Mouse (Mus musculus): ENCODE measurements around the gene 1810055G02Rik.
A peak's percentile ranks its signal among the peaks of the same experiment; 100 is the strongest.

Gene 1810055G02Rik

DNA sequence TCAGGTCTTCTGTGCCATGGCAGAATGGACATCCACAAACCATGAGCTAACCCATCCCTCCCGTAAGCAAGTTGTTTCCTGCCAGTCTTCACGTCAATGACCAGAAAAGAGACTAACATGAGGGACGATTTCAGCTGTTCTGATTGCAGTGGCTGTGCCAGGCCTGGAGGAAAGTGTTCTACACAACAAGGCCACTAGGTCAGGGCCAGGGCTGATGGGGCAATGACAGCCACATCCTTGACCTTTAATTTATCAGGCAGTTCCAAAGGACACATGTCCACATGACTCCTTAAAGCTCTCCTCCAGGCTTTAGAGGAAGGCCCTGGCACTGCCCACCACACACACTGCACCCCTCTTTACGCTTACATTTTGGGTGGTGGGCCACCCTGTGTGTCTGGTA is 12.6 kb upstream of the 1810055G02Rik start:
- DNase-seq: no peak

DNA sequence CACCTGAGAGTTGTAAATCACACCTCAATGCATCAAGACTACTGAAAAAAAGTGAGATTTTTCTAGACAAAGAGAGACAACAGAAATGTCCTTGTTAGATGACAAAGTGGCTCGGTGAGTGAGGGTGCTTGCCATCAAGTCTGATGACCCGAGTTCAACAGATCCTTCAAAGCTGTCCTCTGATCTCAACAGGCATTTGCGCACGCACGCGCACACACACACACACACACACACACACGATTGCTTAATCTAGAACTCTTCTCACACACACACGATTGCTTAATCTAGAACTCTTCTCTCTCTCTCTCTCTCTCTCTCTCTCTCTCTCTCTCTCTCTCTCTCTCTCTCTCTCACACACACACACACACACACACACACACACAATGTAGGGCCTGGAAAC is 12.1 kb upstream of the 1810055G02Rik start:
- DNase-seq: no peak

DNA sequence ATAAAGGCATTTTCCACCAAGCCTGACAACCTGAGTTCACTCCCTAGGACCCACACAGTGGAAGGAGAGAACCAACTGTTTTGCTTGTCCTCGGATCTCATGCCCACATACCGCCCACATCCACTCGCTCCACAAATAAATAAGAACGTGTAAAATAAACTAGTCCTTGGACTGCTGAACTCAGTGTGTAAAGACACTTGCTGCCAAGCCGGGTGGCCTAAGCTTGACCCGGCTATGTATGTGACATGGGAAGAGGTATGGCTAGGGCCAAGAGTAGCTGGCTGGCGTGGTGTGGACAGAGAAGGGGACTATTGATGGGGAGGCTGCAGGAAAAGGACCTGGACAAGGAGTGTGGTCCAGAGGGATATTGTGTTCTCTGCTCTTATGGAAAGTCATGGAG is 10.1 kb upstream of the 1810055G02Rik start:
- no peak for DNase-seq

DNA sequence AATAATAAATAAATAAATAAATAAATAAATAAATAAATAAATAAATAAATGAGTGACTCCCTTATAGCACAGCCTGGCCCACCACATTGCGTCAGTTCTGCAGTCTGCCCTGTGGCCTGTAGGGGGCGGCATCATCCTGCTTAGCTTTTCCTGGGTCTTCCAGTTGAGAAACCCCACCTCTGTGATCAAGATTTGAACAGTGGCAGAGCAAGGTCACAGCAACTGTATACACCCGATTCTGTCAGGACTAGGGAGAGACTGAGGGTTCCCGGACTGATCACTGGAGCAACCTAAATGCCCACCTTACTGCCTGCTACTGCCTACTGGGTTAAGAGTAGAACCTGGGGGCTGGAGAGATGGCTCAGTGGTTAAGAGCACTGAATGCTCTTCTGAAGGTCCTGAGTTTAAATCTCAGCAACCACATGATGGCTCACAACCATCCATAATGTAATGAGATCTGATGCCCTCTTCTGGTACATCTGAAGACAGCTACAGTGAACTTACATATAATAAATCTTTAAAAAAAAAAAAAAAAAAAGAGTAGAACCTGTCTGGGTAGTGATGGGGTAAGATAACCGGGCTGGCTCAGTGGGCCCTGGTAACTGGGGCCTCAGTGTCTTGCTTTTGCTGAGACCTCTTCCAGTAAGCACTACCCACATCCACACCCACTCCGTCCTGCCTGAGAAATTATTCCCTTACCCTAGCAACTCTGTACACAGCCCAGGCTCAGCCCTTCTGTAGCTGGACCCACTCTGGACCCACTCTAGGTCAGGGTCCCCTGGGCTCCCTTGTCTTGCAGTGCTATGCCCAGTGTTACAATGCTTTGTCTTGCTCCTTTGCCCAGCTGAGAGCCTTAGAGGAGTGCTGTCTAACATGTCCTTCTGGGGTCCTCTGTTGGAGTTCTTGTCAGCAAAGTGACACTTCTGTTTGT is 8.3 kb upstream of the 1810055G02Rik start:
- peak; percentile 77 to 88 for DNase-seq

DNA sequence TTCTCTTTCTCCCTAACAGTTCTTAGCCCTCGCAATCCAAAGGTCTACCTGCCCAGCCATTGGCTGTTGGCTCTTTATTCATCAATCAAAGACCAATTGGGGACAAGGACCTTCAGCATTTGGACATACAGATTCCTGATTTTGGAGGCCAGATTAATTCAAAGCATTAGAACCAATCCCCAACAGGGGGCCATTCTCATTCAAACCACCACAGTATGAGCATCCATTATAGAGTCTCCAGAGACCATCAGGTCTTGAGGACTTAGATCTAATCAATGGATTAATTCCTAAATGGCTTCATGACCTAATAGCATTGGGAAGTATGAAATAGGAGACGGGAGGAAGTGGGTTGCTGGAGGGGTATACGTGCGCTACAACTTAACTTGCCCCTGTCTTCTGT is 5.6 kb upstream of the 1810055G02Rik start:
- no peak for DNase-seq

DNA sequence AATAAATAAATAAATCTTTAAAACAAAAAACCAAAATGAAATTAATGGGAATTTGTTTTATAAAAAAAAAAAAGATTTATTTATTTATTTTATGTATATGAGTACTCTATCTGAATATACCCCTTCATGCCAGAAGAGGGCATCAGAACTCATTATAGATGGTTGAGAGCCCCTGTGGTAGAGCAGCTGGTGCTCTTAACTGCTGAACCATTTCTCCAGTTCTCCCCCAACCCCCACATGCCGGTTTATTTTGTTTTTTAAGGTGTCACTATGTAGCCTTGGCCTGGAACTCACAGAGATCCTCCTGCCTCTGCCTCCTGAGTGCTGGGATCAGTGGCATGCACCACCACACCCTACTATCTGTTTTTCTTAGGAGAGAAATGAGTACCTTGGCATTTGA is 1.8 kb upstream of the 1810055G02Rik start:
- peak in 1 of 2 experiments; percentile 26 for DNase-seq

DNA sequence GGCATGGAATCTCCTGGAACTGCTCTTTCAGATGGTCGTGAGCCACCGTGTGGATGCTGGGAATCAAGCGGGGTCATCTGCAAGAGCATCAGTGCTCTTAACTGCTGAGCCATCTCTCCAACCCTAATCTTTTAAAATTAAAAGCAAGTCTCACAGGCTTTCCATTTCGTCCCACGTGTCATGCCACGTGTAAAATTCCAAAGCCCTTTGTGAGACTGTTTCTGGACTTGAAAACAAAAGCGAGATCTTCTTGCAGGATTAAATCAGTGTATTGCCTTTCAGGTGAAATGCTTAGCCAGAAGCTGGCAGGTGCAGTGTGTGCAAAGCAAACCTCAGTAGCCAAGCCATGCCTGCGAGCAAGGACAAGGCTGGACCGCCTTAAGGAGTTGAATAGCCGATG is 540 bp upstream of the 1810055G02Rik start:
- DNase-seq: no peak

DNA sequence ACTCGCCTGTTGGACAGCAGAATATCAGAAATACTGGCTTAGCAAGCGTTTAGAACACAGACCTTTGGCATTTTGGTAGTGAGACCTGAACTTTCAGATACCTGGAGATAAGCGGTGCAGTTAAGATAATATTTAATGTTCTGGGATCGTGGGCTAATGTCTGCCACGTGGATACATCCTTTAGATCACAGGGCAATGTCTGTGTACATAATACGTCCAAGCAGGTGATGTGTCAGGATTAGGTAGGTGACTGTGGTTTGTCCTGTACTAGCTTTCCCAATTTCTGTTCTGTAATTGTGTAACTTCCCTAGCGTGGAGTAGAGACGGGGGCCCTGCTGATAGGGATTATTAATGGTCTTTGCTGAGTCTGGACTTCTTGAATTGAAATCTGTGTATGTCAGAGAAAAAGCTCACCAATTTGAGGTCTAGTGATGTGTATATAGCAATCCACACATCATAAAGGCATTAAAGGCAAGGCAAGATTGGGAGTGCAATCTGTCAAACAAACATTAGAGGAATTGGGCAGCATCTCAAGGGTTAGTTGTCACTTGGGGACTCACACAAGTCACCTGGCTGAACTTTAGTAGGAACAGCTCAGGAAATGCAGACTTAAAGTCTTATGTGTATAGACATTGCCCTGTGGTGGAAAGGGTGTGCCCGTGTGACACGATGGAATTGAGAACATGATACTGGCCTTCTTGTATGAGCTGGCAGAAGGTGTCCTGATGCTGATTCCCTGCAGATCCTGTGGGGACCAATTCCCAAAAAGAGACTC is 1.1 kb downstream of the 1810055G02Rik start:
- DNase-seq: no peak

DNA sequence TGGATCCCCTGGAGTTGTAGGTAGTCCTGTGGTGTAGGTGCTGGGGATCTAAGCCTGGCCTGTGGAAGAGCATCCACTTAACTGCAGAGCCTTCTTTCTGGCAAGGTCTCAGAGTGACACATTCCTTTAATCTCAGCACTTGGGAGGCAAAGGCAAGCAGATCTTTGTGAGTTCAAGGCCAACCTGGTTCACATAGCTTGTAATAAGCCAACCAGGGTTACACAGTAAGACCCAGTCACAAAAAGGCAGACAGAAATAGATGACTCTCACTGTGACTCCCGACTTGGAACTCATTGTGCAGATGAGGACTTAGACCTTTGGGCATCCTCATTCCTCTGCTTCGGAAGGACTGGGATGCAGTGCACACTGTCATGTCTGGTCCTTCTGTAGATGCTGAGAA is 2.3 kb downstream of the 1810055G02Rik start:
- DNase-seq: no peak

DNA sequence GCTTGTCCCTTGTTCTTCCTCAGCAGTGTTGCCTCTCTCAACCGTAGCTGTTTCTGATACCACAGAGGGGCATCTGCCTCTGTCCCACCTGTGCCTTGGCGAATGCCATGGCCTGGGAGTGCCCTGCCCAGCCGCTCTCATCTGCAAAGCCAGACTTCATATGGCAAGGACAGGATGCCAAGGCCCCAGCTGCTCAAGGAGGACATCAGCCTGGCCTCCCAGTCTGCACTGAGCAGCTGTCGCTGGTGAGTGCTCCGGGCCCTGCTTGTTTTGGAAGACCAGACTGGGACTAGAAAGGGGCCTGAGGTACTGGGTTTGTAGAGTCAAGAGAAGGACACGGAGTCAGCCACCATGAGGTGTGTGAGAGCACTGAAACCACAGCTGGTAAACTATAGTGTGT is 6.3 kb downstream of the 1810055G02Rik start:
- no peak for DNase-seq

DNA sequence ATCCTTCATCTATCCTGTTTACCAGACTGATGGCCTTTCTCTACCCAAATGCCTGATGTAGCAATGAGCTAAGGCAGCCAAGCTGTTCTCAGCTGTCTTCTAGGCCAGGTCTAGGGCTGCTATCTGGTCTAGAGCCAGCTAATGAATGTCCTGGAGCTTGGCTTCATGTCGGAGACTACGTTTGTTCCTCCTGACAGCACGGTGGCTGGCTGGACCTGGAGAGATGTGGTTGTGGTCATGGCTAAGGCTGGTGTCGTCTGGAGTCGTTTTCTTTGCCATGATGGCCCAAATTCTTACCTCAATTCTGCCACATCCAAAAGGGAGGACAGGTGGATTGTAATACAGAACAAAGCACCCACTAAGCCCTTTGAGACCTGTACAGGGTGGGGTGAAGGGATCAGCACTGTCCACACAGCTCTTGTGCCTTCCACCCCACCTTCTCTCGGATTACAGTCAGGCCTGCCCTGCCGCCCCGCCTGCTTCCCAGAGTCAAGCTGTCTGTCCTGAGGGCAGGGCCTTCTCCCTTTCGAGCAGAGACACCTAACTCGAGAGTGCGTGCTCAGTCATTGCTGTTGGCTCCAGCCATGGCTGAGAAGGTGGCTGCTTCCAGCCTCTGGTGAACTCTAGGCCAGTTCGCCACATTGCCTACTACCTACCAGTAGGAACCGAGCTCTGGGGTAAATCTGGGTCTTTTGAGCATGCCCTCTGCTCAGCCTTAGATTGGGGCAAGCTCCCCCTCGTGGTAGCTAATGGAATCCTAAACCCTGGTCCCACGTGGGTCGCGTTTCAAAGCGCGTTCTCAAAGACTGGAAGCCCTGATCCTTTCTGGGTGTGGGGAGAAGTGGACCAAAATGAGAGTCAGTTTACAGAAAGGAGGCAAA is 10.6 kb downstream of the 1810055G02Rik start:
- DNase-seq: peak; percentile 69 to 80

DNA sequence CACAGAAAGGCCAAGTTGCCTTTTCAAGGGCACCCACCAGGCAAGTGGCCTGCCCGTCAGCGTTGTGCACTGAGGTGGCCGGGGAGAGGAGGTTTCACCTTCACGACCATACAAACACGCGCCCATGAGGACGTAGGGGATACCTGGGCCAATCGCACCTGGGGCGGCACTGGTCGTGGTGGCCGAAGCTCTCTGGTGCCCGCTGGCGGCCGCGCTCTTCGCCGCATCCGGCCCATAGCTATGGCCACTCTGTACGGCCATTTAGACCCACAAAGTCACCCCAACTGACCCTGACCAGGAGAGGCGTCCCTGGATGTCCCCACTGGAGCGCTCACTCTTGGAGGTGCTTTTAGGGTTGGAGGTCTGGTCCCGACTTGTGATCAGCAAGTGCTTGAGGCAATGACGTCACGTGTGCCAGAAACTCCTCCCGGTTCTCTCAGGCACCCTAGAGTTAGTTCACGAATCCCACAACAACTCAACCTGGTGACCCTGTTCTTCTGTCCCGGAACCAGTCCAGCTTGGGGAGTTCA is 11.3 kb downstream of the 1810055G02Rik start:
- peak; percentile 74 to 89 for DNase-seq

DNA sequence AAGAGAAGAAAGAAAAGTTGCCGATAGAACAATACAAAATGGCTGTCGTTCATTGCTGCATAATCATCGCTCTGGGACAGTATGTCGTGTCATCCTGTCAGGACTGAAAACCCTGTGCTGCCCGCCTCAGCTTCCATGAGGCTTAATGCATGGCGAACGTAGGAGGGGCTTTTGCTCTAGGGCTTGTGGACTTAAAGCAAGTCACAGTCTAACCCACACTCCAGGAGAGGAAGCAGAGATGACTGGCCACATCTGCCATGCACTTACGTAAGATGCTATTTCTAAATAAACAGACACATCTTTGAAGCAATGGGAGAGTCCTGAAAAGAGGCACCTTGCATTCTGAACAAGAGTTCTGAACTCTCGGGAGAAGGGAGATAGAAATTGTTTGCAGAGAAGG is 15.1 kb downstream of the 1810055G02Rik start:
- no peak for DNase-seq

DNA sequence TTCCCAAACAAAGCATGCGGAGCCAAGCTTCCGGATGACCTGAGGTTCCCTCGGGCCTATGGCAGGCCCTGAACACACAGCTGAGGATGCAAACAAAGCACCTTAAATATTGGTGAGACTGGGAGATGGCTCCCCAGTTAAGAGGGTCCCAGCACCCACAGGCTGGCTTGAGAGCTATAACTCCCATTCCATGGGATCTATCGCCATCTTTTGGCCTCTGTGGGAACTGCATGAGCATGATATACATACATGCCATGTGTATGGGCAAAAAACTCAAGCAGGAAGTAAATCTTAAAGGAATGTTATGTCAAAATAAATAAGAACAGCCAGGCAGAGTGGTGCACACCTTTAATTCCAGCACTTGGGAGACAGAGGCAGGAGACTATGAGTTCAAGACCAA is 15.8 kb downstream of the 1810055G02Rik start:
- peak in 1 of 2 experiments; percentile 72 for DNase-seq

DNA sequence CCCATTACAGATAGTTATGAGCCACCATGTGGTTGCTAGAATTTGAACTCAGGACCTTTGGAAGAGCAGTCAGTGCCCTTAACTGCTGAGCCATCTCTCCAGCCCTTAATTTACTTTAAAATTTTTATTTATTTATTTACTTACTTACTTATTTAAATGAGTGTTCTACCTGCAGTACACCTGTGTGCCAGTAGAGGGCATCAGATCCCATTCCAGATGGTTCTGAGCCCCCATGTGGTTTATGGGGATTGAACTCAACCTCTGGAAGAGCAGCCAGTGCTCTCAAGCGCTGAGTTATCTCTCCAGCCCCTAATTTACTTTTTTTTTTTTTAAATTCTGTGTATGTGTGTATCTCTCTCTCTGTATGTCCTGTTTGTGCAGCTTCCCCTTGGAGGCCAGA is 16.7 kb downstream of the 1810055G02Rik start:
- DNase-seq: peak; percentile 85 to 89

DNA sequence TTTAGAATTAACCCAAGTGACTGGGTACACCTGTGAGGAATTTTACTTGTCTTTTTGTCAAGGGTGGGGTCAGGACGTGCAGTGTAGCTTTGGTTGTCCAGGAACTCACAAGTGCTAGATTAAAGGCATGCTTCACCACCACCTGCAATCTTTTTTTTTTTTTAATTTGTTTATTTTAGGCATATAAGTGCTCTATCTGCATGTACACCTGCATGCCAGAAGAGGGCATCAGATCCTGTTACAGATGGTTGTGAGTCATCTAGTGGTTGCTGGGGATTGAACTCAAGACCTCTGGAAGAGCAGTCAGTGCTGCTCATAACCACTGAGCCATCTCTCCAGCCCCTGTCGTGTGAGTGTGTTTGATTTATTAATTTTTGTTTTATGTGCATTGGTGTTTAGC is 20.8 kb downstream of the 1810055G02Rik start:
- DNase-seq: no peak

DNA sequence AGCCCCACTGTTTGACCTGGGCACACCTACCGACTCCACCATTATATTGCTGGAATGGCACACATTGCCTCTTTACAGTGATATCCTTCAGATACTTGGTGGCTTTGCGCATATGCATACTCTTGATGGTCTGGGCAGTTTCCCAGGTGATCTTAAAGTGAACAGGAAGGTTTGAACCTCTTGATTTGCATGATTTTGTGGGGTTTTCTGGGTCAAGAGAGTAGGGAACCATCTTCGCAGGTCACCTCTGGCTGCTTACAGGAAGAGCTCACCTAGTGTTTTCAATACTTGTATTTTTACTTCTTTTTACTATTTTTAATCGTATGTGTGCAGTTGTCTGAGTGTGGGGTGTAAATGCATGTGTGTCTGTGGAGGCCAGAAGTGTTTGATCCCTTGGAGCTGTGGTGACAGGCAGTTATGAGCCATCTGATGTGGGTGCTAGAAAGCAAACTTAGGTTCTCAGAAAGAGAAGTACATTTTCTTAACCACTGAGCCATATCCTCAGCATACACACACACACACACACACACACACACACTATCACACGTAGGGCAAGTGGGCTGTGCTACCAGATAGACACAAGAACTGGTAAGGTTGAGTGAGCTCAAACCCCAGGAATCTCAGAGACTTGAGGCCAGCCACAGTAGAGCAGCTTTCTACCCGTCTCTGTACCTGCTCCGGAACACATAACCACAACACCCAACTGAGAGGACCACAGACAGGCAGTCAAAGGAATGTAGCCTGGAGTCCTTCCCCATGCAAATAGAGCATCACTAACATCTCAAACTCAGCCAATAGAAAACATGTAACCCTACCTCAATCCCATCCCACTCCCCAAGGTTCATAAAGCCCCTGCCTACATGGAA is 22.9 kb downstream of the 1810055G02Rik start:
- no peak for DNase-seq

DNA sequence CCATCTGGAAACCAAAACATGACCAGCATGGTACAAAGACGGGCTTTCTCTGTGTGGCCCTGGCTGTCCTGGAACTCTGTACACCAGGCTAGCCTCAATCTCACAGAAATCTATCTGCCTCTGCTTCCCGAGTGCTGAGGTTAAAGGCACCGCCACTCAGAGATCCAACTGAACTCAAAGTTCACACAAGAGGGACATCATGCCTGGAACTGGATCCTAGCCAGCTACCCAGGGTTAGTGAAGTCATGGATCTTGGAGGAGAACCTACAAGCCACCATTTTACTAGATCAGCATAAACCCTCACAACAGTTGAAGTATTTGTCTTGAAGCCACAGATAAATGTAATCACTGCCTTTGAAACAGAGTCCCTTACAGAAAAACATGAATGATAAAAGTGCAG is 27.9 kb downstream of the 1810055G02Rik start:
- peak; percentile 42 to 62 for DNase-seq

DNA sequence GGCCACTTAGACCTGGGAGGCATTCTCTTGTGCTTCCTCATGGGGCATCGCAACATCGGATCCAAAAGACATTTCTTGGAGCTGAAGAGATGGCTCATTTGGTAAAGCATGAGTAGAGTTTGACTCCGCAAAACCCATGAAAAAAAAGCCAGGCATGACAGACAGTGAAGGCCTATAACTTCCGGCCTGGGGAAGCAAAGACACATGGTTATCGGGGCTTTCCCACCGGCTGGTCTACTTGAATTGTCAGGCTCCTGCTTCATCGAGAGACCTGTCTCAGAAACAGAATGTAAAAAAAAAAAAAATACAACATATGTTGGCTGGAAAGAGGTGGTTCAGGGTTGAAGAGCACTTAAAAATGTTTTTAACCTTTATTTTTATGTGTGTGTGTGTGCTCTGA is 31.6 kb downstream of the 1810055G02Rik start:
- DNase-seq: no peak

DNA sequence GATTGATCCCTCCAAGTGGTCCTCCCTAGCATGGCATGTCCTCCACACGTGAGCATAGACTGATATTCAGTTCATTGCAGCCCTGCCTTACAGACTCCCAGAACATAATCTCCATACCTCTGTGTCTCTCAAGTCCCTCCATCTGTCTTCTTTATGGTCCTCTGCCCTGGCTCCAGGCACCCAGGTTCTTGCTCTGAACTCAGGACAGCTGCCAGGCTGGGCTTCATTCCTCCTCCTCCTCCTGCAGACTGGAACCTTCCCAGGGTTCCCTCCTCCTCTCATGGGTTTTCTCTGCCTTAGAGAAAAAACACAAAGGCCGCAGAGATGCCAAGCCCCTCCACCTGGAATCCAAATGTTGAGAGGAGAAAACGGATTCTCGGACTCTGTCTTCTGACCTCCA is 34.6 kb downstream of the 1810055G02Rik start:
- DNase-seq: no peak

DNA sequence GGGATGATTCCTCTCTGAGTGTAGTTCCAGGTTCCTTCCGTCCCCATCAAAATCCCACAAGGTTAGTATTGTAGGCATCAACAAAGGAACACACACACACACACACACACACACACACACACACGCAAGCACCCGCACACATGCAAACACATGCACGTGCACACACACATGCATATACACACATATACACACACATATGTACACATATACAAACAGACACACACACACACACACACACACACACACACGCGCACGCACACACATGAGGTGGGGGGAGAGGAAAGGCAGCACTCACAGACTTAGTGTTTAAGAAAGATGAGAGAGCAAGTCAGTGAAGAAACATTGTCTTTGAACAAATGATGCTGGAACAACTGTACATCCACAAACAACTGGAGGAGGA is 35.3 kb downstream of the 1810055G02Rik start:
- no peak for DNase-seq
